Mouse (Mus musculus) heart, embryonic 11.5 days (tissue): ENCODE results near the gene Mapkap1. TPM values are rescaled to one million over a fixed set of nuclear protein-coding genes. Genes with fewer than 3 reads are reported as not detected.

Experiments
- ATAC-seq: fragments of 200-750 bp; cut with Nextera tagmentation; replicated peaks from 2 replicates; pipeline ENCODE4 v1.8.0; 2017; ENCODE audit warnings: moderate library complexity; ENCODE audit not compliant: insufficient number of reproducible peaks, low FRiP score, low TSS enrichment
- H3K27ac ChIP-seq: fragments of 300-500 bp; sonication (generic); 2 replicates; pipeline ENCODE4 v1.5.1; 2014; ENCODE audit warnings: mild to moderate bottlenecking, low read depth, low read length
- H3K27me3 ChIP-seq: fragments of 300-500 bp; sonication (generic); 2 replicates; pipeline ENCODE4 v1.6.1; 2014; ENCODE audit warnings: mild to moderate bottlenecking, low read length, mixed read lengths; ENCODE audit not compliant: control insufficient read depth, insufficient read depth
- H3K36me3 ChIP-seq: fragments of 300-500 bp; sonication (generic); 2 replicates; pipeline ENCODE4 v1.6.1; 2014; ENCODE audit warnings: mild to moderate bottlenecking, low read length, moderate library complexity, mixed read lengths; ENCODE audit not compliant: control insufficient read depth, insufficient read depth
- H3K4me1 ChIP-seq: fragments of 300-500 bp; sonication (generic); 2 replicates; pipeline ENCODE4 v1.6.1; 2014; ENCODE audit warnings: low read length; ENCODE audit not compliant: control insufficient read depth, insufficient read depth
- H3K4me2 ChIP-seq: fragments of 300-500 bp; sonication (generic); 2 replicates; pipeline ENCODE4 v1.6.1; 2014; ENCODE audit warnings: mild to moderate bottlenecking, moderate library complexity
- H3K4me3 ChIP-seq: fragments of 300-500 bp; sonication (generic); 2 replicates; pipeline ENCODE4 v1.5.1; 2014; ENCODE audit warnings: low read depth, low read length
- H3K9ac ChIP-seq: fragments of 300-500 bp; sonication (generic); 2 replicates; pipeline ENCODE4 v1.6.1; 2014; ENCODE audit warnings: mild to moderate bottlenecking, low read depth, low read length, moderate library complexity
- H3K9me3 ChIP-seq: fragments of 300-500 bp; sonication (generic); replicated peaks from 2 replicates; pipeline ENCODE4 v1.6.1; 2016; ENCODE audit warnings: low read length; ENCODE audit not compliant: control insufficient read depth
- WGBS: fragments of 180-500 bp; shearing (Covaris S2); extraction: QIAGEN DNeasy Blood & Tissue Kit; methylation state at CpG from one replicate; pipeline ENCODE4 v1.1.7; 2014; ENCODE audit not compliant: insufficient replicate concordance; 5-methylcytosine and 5-hydroxymethylcytosine counted together
- polyA plus RNA-seq: library from polyadenylated mRNA; unstranded; fragments of >200 nt; fragmentation: Nextera tagmentation; extraction: Ambion mirVana; gene quantifications from 2 replicates; pipeline ENCODE4 v1.2.1, GENCODE M21; 2014

Mapkap1 gene
- polyA plus RNA-seq, 1 experiment from 2014 or later: 61.7 TPM

GRCm38 (mm10) chr2:34630445-34630844, 223.9 kb downstream of the Mapkap1 start:
- 66% methylated on average over 6 of the region's 6 CpGs for WGBS
- H3K4me1 ChIP-seq: peaks cover 5% of the 10 kb centered on the region
- H3K4me2 ChIP-seq: no peak overlapping the region

GRCm38 (mm10) chr2:34632051-34632450, 225.5 kb downstream of the Mapkap1 start:
- H3K36me3 ChIP-seq: no peaks in the 10 kb centered on the region
- H3K4me1 ChIP-seq: peaks cover 5% of the 10 kb centered on the region
- no peak overlapping the region for H3K9ac ChIP-seq
- WGBS: 80% methylated on average over 12 of the region's 12 CpGs
- no peak for ATAC-seq
- H3K4me2 ChIP-seq: no peak overlapping the region
- no peaks in the 10 kb centered on the region for H3K27me3 ChIP-seq
- H3K4me3 ChIP-seq: no peak overlapping the region
- no peaks in the 10 kb centered on the region for H3K9me3 ChIP-seq
- no peak overlapping the region for H3K27ac ChIP-seq

More at GRCm38 (mm10) chr2:34630445-34630844, 223.9 kb downstream of the Mapkap1 start:
- no peak for ATAC-seq
- no peak overlapping the region for H3K4me3 ChIP-seq
- no peak overlapping the region for H3K27ac ChIP-seq
- no peaks in the 10 kb centered on the region for H3K27me3 ChIP-seq
- no peak overlapping the region for H3K9ac ChIP-seq
- H3K9me3 ChIP-seq: no peaks in the 10 kb centered on the region
- no peaks in the 10 kb centered on the region for H3K36me3 ChIP-seq

DNA sequence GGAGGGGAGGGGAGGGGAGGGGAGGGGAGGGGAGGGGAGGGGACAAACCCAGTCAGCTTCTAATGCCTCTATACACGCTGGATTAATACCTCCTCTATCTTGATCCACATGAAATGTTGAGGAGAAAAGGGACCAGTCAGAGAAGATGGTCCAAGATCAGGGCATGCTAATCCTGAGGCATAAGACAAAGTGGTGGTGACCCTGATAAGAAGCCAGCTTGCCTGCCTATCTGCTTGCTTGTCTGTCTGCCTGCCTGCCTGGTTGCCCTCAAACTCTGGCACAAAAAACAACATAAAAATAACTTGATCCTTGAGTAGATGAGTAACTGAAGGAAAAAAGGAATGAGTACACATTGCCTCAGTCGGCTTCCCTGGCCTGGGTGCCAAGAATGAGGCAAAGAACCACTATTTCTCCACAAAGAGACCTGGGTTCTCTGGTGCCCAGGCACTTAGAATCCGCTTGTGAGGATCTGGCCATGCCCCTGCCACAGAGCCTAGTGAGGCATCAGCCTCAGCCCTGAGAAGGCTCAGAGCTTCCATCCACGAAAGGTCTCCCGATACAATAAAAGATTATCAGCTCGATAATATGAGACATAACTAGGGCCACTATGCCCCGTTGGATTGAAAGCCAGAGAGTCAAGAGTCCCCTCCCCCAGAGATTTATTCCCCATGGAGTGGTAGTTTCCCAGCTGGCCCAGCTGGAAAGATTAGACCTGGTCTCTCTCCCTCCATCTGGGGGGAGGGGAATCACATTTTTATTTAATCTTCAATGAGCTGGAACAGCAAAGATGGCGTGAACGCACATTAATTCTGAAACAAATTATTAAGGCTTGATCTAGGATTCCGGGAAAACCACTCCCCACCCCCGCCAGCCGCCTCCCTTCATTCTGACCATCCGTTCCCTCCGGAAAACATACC, 228.9 kb downstream of the Mapkap1 start:
- WGBS: 77% methylated on average over 14 of the region's 14 CpGs
- no peaks in the 10 kb centered on the region for H3K27me3 ChIP-seq

GRCm38 (mm10) chr2:34638955-34639650, 232.5 kb downstream of the Mapkap1 start:
- peak overlapping the region; percentile 92 for H3K4me2 ChIP-seq
- no peaks in the 10 kb centered on the region for H3K36me3 ChIP-seq
- WGBS: 19% methylated on average over 36 of the region's 37 CpGs
- H3K4me3 ChIP-seq: peak overlapping the region; percentile 45
- H3K9me3 ChIP-seq: no peaks in the 10 kb centered on the region
- ATAC-seq: no peak
- H3K27me3 ChIP-seq: no peaks in the 10 kb centered on the region
- peak overlapping the region; percentile 72 for H3K9ac ChIP-seq
- no peak overlapping the region for H3K27ac ChIP-seq
- no peaks in the 10 kb centered on the region for H3K4me1 ChIP-seq

More for the DNA sequence above, 228.9 kb downstream of the Mapkap1 start:
- Histone ChIP-seq H3K4me3 (no peak overlapping the region), H3K4me1 (no peaks in the 10 kb centered on the region), H3K4me2 (no peak overlapping the region), H3K27ac (no peak overlapping the region), H3K9ac (no peak overlapping the region), H3K36me3 (no peaks in the 10 kb centered on the region), H3K9me3 (no peaks in the 10 kb centered on the region)
- ATAC-seq: no peak

- no peaks in the 10 kb centered on the region for H3K9me3 ChIP-seq
- H3K36me3 ChIP-seq: no peaks in the 10 kb centered on the region
- no peak overlapping the region for H3K9ac ChIP-seq
- no peaks in the 10 kb centered on the region for H3K27me3 ChIP-seq
- H3K4me1 ChIP-seq: no peaks in the 10 kb centered on the region
- H3K27ac ChIP-seq: no peak overlapping the region
- 70% methylated on average over 5 of the region's 5 CpGs for WGBS
- no peak for ATAC-seq
- H3K4me2 ChIP-seq: no peak overlapping the region
- H3K4me3 ChIP-seq: no peak overlapping the region
Observed at GRCm38 (mm10) chr2:34639725-34640124, 233.2 kb downstream of the Mapkap1 start.

GRCm38 (mm10) chr2:34642351-34642750, 235.8 kb downstream of the Mapkap1 start:
- no peak for ATAC-seq
- 30% methylated on average over 2 of the region's 2 CpGs for WGBS

GRCm38 (mm10) chr2:34644571-34645526, 238.3 kb downstream of the Mapkap1 start:
- H3K4me3 ChIP-seq: no peak overlapping the region
- no peaks in the 10 kb centered on the region for H3K9me3 ChIP-seq
- H3K36me3 ChIP-seq: no peaks in the 10 kb centered on the region
- ATAC-seq: no peak
- H3K27me3 ChIP-seq: no peaks in the 10 kb centered on the region
- H3K4me2 ChIP-seq: peak overlapping the region; percentile 93
- no peak overlapping the region for H3K27ac ChIP-seq
- WGBS: 30% methylated on average over 22 of the region's 22 CpGs
- peaks cover 8% of the 10 kb centered on the region; the same call in 1 of the 2 replicates for H3K4me1 ChIP-seq
- no peak overlapping the region for H3K9ac ChIP-seq

More at GRCm38 (mm10) chr2:34642351-34642750, 235.8 kb downstream of the Mapkap1 start:
- Histone ChIP-seq H3K9me3 (no peaks in the 10 kb centered on the region), H3K4me3 (no peak overlapping the region), H3K27ac (no peak overlapping the region), H3K27me3 (no peaks in the 10 kb centered on the region), H3K36me3 (no peaks in the 10 kb centered on the region), H3K4me1 (peaks cover 8% of the 10 kb centered on the region; the same call in 1 of the 2 replicates), H3K9ac (no peak overlapping the region), H3K4me2 (no peak overlapping the region)
